Mouse (Mus musculus): ENCODE measurements at regions not wholly inside any gene's neighbourhood (a gene's known extent, or its start where the extent isn't known, plus 50 kb on each side); places are given as distances from the start of the nearest gene placed in this dataset.
A peak's percentile ranks its signal among the peaks of the same experiment; 100 is the strongest.

DNA sequence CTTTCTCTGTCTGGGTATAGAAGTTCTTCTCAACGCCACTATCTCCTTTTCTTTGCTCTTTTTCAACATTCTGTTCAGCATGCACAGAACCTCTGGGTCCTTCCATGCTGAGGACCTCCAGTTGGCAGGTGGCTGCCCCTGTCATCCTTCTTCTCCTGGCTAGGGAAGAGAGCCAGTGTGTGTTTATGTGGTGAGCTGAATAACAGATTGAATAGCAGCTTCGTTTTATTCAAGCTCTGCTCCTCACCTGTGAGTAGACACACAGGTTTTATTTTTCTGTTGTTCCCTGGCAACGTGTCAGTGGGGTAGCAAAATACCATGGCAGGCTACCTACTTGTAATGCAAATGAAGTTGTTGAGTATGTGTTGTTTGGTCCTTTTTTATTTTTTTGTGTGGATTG lies 154.9 kb upstream of the Zic1 start:
- ATAC-seq (ENCODE audit: low FRiP score) = no peak
- H3K9me3 ChIP-seq (replicated peaks) = no peaks in the 10 kb centered on the region
- no peaks in the 10 kb centered on the region for H3K36me3 ChIP-seq
- H3K4me1 ChIP-seq = no peaks in the 10 kb centered on the region
- WGBS = 54% methylated on average over 3 of the region's 3 CpGs
- no peak overlapping the region for H3K4me2 ChIP-seq (replicated peaks)
- H3K4me3 ChIP-seq = no peak overlapping the region
- H3K9ac ChIP-seq = no peak overlapping the region
- no peaks in the 10 kb centered on the region for H3K27me3 ChIP-seq
- H3K27ac ChIP-seq = no peak overlapping the region

DNA sequence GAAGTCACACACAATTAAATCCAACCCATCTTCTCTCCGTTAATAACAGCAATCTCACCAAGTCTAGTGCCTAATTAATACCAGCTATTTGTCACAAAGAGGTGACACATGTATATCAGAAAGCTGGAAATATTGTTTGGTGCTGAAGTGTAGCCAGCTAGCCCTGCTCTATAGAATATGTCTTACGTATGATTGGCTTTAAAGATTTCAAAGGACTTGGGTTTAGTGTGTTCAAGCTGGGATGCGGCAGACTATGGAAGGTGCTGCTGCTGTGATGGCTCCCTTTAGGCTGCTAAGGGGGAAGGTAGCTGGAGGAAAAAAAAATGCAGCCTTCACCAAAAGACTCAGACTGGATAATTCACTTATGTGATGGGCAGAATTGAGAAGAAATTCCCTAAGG lies 144.1 kb upstream of the Zic1 start:
- Histone ChIP-seq H3K4me3 (no peak overlapping the region), H3K27me3 (no peaks in the 10 kb centered on the region), H3K9me3 (replicated peaks) (no peaks in the 10 kb centered on the region), H3K4me2 (replicated peaks) (no peak overlapping the region), H3K4me1 (no peaks in the 10 kb centered on the region), H3K9ac (no peak overlapping the region), H3K27ac (no peak overlapping the region), H3K36me3 (no peaks in the 10 kb centered on the region)
- peak; percentile 43; the same call in 1 of the 2 replicates for ATAC-seq (ENCODE audit: low FRiP score)
- 71% methylated on average over 3 of the region's 3 CpGs for WGBS

DNA sequence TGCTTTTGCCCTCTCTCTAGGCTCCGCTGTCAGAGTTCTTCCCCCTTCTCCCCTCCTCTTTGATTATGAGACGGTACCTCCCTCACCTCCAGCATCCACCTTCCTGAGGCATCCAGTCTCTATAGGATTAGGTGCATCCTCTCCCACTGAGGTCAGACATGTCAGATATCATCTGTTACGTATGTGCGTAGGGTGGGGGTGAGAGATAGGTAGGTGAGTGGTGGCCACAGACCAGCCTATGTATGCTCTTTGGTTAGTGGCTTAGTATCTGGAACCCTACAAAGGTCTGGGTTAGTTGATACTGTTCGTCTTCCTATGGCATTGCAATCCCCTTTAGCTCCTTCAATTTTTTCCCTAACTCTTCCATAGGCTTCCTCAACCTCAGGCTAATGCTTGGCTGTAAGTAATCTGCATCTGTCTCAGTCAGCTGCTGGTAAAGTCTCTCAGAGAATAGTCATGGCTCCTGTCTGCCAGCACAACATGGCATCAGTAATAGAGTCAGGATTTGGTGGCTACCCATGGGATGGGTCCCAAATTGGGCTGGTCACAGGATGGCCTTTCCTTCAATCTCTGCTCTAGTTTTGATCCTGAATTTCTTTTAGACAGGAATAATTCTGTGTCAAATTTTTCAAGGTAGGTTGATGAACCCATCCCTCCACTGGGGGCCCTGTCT lies 138.2 kb upstream of the Zic1 start:
- Histone ChIP-seq H3K27me3 (no peaks in the 10 kb centered on the region), H3K4me2 (replicated peaks) (no peak overlapping the region), H3K4me3 (no peak overlapping the region), H3K4me1 (no peaks in the 10 kb centered on the region), H3K27ac (no peak overlapping the region), H3K9ac (no peak overlapping the region), H3K36me3 (no peaks in the 10 kb centered on the region), H3K9me3 (replicated peaks) (no peaks in the 10 kb centered on the region)
- no peak for ATAC-seq (ENCODE audit: low FRiP score)
- WGBS = 68% methylated on average over 5 of the region's 5 CpGs

DNA sequence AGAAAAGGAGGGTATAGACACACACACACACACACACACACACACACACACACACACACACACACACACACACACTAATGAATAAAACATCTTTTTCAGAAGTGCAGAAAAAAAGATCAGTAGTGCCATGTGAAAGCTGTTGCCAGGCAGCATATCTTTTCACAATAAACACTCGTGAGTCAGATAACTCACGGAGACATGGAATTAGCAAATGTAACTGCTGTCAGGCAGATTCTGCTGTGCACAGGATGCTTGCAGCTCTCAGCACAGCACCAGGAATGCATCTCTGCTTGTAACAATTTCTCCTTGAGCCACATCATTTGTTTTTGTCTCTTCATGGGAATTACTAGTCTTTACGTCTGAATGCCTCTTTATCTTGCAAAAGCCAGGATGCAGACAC lies 111.0 kb upstream of the Zic1 start:
- no peak overlapping the region for H3K4me3 ChIP-seq
- WGBS = 25% methylated on average over 3 of the region's 3 CpGs
- H3K9me3 ChIP-seq (replicated peaks) = no peaks in the 10 kb centered on the region
- no peak overlapping the region for H3K9ac ChIP-seq
- no peak overlapping the region for H3K27ac ChIP-seq
- no peak overlapping the region for H3K4me2 ChIP-seq (replicated peaks)
- ATAC-seq (ENCODE audit: low FRiP score) = 0 out of 2 replicates have a peak, but pooled peaks have one; percentile 13
- H3K4me1 ChIP-seq = peaks cover 8% of the 10 kb centered on the region; the same call in 1 of the 2 replicates
- H3K36me3 ChIP-seq = no peaks in the 10 kb centered on the region
- H3K27me3 ChIP-seq = no peaks in the 10 kb centered on the region

DNA sequence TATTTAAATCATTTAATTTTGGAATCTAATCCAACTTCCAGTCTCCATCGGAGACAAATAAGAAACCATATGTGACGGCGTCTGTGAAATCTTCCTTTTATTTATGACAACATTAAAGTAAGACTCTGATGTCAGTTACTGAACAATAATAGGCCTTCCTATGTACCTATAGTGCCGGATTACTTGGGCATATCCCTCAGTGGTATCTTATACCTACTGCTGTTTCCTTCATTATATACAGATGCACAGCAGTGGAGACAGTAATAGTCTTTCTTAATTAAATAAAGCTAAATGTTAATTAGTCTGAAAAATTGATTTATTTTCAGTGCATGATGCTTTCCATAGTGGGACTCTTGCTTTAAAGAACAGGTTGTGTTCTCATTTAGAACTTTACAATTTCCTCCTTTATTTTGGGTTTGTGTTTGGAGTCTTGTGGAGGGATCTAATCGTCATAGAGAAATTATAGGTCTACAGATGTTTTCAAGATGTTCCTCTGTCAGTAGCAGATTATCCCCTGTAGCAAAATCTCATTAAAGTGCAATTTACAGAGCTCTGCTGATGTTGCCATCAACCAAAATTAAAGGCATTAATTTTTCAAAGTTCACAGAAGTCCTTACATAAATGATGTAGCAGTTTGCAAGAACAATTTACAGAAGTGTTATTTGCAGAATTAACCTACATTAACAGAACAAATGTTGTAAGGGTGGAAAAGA lies 97.3 kb upstream of the Zic1 start:
- no peaks in the 10 kb centered on the region for H3K27me3 ChIP-seq
- WGBS = 83% methylated on average over 5 of the region's 5 CpGs
- H3K4me1 ChIP-seq = no peaks in the 10 kb centered on the region
- H3K4me3 ChIP-seq = no peak overlapping the region
- no peaks in the 10 kb centered on the region for H3K36me3 ChIP-seq
- no peak overlapping the region for H3K27ac ChIP-seq
- ATAC-seq (ENCODE audit: low FRiP score) = no peak
- H3K9me3 ChIP-seq (replicated peaks) = no peaks in the 10 kb centered on the region
- H3K9ac ChIP-seq = no peak overlapping the region
- H3K4me2 ChIP-seq (replicated peaks) = no peak overlapping the region

GRCm38 (mm10) chr9:91459921-91460320 lies 94.3 kb upstream of the Zic1 start:
- no peaks in the 10 kb centered on the region for H3K9me3 ChIP-seq (replicated peaks)
- no peak overlapping the region for H3K4me3 ChIP-seq
- no peak overlapping the region for H3K4me2 ChIP-seq (replicated peaks)
- no peaks in the 10 kb centered on the region for H3K4me1 ChIP-seq
- no peak overlapping the region for H3K9ac ChIP-seq
- WGBS = 36% methylated on average over 2 of the region's 2 CpGs
- H3K27ac ChIP-seq = no peak overlapping the region
- ATAC-seq (ENCODE audit: low FRiP score) = no peak
- H3K36me3 ChIP-seq = no peaks in the 10 kb centered on the region
- no peaks in the 10 kb centered on the region for H3K27me3 ChIP-seq

GRCm38 (mm10) chr9:91456843-91457242 lies 91.2 kb upstream of the Zic1 start:
- Histone ChIP-seq H3K9ac (no peak overlapping the region), H3K36me3 (no peaks in the 10 kb centered on the region), H3K4me2 (replicated peaks) (no peak overlapping the region), H3K27me3 (no peaks in the 10 kb centered on the region), H3K9me3 (replicated peaks) (no peaks in the 10 kb centered on the region), H3K4me1 (no peaks in the 10 kb centered on the region), H3K27ac (no peak overlapping the region), H3K4me3 (no peak overlapping the region)
- ATAC-seq (ENCODE audit: low FRiP score) = no peak
- 82% methylated on average over 5 of the region's 5 CpGs for WGBS

GRCm38 (mm10) chr9:91456253-91456823 lies 90.7 kb upstream of the Zic1 start:
- Histone ChIP-seq H3K9ac (no peak overlapping the region), H3K4me3 (no peak overlapping the region), H3K4me1 (no peaks in the 10 kb centered on the region), H3K27ac (no peak overlapping the region), H3K4me2 (replicated peaks) (no peak overlapping the region), H3K27me3 (no peaks in the 10 kb centered on the region), H3K9me3 (replicated peaks) (no peaks in the 10 kb centered on the region), H3K36me3 (no peaks in the 10 kb centered on the region)
- WGBS = 71% methylated on average over 1 of the region's 1 CpGs
- no peak for ATAC-seq (ENCODE audit: low FRiP score)

DNA sequence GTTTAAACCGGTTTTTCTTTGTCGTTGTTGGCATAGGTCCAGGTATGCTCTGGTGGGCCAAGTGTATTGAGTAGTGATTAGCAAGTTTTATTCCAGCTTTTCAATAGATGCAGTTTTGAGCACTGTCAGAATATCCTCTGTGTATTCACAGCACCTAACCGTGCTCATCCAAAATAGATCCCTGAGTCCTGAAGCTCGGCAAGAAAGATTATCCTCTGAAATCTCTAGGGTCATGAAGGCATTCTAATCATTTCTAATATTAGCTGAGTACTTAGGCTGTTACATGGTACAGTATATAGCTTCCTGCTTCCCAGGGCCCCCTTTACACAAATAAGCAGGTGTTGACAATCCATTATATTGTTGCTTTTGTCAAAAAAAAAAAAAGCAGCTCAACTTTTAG lies 73.5 kb upstream of the Zic1 start:
- Histone ChIP-seq H3K4me2 (replicated peaks) (no peak overlapping the region), H3K4me1 (no peaks in the 10 kb centered on the region), H3K36me3 (no peaks in the 10 kb centered on the region), H3K9me3 (replicated peaks) (no peaks in the 10 kb centered on the region), H3K27ac (no peak overlapping the region), H3K9ac (no peak overlapping the region), H3K27me3 (no peaks in the 10 kb centered on the region), H3K4me3 (no peak overlapping the region)
- WGBS = 79% methylated on average over 4 of the region's 4 CpGs
- no peak for ATAC-seq (ENCODE audit: low FRiP score)
